Mouse (Mus musculus) hindbrain, embryonic 11.5 days (tissue): ENCODE measurements at regions not wholly inside any gene's neighbourhood (a gene's known extent, or its start where the extent isn't known, plus 50 kb on each side); places are given as distances from the start of the nearest gene placed in this dataset.

Experiments used
- ATAC-seq: fragments of 200-750 bp; cut with Nextera tagmentation; 2 replicates; pipeline ENCODE4 v1.8.0; 2017; ENCODE audit warnings: mild to moderate bottlenecking, moderate TSS enrichment, moderate library complexity; ENCODE audit not compliant: low FRiP score
- DNase-seq: peaks from one replicate; pipeline ENCODE4 v3.0.0-alpha.2; 2015; ENCODE audit warnings: low spot score
- H3K27ac ChIP-seq: fragments of 300-500 bp; sonication (generic); 2 replicates; pipeline ENCODE4 v1.5.1; 2014; ENCODE audit warnings: mild to moderate bottlenecking, low read depth, low read length
- H3K27me3 ChIP-seq: fragments of 300-500 bp; sonication (generic); 2 replicates; pipeline ENCODE4 v1.6.1; 2014; ENCODE audit warnings: mild to moderate bottlenecking, low read length, moderate library complexity, mixed read lengths; ENCODE audit not compliant: control insufficient read depth, insufficient read depth
- H3K36me3 ChIP-seq: fragments of 300-500 bp; sonication (generic); 2 replicates; pipeline ENCODE4 v1.6.1; 2014; ENCODE audit warnings: mild to moderate bottlenecking, low read length, moderate library complexity, mixed read lengths; ENCODE audit not compliant: control insufficient read depth, insufficient read depth
- H3K4me1 ChIP-seq: fragments of 300-500 bp; sonication (generic); replicated peaks from 2 replicates; pipeline ENCODE4 v1.6.1; 2014; ENCODE audit warnings: low read length, mixed read lengths; ENCODE audit not compliant: control insufficient read depth, insufficient read depth
- H3K4me2 ChIP-seq: fragments of 300-500 bp; sonication (generic); replicated peaks from 2 replicates; pipeline ENCODE4 v1.6.1; 2014; ENCODE audit warnings: mild to moderate bottlenecking, low read depth, low read length
- H3K4me3 ChIP-seq: fragments of 300-500 bp; sonication (generic); 2 replicates; pipeline ENCODE4 v1.5.1; 2014; ENCODE audit warnings: low read depth, low read length
- H3K9ac ChIP-seq: fragments of 300-500 bp; sonication (generic); 2 replicates; pipeline ENCODE4 v1.6.1; 2014; ENCODE audit warnings: low read depth, low read length
- H3K9me3 ChIP-seq: fragments of 300-500 bp; sonication (generic); 2 replicates; pipeline ENCODE4 v1.6.1; 2016; ENCODE audit warnings: low read length; ENCODE audit not compliant: control insufficient read depth
- WGBS: fragments of 180-500 bp; shearing (Covaris S2); extraction: QIAGEN DNeasy Blood & Tissue Kit; methylation state at CpG from one replicate; pipeline ENCODE4 v1.1.7; 2014; 5-methylcytosine and 5-hydroxymethylcytosine counted together

DNA sequence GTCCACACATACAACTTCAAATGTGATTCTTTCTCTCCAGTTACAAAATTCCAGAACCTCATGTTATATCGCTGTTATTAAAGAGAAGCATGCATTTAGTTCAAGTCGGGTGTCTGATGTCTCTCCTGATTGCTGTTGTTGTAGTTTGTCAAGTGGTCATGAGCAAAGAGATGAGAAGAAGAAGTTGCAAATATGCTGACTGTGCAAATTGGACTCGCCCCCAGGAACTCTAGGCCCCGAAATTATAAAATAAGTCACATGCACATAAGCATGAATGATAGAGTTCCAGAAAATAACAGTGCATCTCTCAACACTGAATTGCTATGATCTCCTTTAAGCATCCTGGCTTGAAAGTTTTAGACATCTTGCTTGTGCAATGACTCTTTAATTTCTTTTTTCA lies 53.3 kb downstream of the Kif2b start:
- Histone ChIP-seq H3K27ac (no peak overlapping the region), H3K27me3 (no peaks in the 10 kb centered on the region), H3K4me2 (no peak overlapping the region), H3K36me3 (no peaks in the 10 kb centered on the region), H3K9ac (no peak overlapping the region), H3K9me3 (no peaks in the 10 kb centered on the region), H3K4me3 (no peak overlapping the region), H3K4me1 (no peaks in the 10 kb centered on the region)
- DNase-seq (no peak), ATAC-seq (no peak)
- WGBS = 88% methylated on average over 4 of the region's 4 CpGs

DNA sequence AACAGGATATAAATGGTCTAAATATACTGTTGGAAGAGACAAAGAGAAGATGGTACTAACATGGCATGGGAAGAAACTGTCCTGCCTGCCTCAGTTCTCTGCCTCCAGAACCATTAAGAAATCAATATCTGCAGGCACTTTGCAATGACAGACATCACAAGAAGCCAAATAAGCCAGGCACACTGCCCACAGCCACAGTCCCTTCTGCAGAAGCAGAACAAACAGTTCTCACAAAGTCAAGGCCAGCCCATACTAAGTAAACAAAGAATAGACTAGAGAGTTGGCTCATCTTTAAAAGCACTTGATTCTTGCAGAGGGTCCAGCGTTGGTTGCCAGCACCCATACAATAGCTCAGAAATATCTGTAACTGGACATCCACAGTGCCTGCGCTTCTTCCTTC lies 98.1 kb downstream of the Kif2b start:
- no peaks in the 10 kb centered on the region for H3K27me3 ChIP-seq
- H3K4me1 ChIP-seq = no peaks in the 10 kb centered on the region
- H3K27ac ChIP-seq = no peak overlapping the region
- no peak overlapping the region for H3K4me2 ChIP-seq
- H3K9me3 ChIP-seq = no peaks in the 10 kb centered on the region
- WGBS = 84% methylated on average over 2 of the region's 2 CpGs
- no peak overlapping the region for H3K9ac ChIP-seq
- H3K36me3 ChIP-seq = no peaks in the 10 kb centered on the region
- DNase-seq = no peak
- H3K4me3 ChIP-seq = no peak overlapping the region
- ATAC-seq = no peak

DNA sequence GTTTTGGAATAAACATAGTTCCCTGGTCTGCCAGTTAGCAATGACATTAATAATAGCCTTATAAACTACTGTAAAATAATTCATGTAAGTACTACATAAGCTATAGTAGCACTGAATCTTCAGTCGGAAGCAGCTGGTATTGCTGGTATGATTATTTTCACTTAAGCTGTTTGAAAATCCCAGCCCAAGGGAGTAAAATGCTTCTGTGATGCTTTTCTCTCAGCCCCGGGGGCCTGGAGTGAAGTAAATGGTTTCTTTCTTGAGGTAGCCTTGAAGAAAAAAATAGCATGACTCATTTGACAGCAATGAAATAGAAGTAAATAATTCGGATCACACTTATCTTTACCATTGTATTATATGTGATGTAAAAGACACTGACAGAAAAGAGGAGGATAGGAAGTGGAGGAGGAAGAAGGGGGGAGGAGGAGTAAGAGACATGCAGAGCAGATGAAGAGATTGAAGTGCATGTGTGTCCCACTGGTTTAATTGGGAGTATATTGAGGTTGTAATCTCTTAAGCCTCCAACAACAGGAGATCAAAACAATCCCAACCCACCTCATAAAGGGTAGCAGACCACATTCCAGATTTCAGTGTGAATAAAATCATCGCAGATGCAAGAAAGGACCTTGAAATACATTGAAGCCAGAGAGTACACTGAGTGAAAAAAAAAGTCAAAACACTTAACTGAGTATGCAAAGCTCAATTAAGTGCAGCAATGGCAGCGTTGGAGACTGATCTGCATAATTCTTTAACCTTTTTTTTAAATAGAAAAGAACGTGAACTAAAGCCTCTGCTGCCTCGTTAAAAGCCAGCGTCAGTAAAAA lies 113.6 kb downstream of the Kif2b start:
- ATAC-seq = no peak
- H3K27me3 ChIP-seq = no peaks in the 10 kb centered on the region
- H3K4me2 ChIP-seq = no peak overlapping the region
- no peaks in the 10 kb centered on the region for H3K9me3 ChIP-seq
- no peaks in the 10 kb centered on the region for H3K36me3 ChIP-seq
- 71% methylated on average over 8 of the region's 8 CpGs for WGBS
- DNase-seq = no peak
- H3K4me1 ChIP-seq = no peaks in the 10 kb centered on the region
- H3K9ac ChIP-seq = no peak overlapping the region
- no peak overlapping the region for H3K4me3 ChIP-seq
- no peak overlapping the region for H3K27ac ChIP-seq

DNA sequence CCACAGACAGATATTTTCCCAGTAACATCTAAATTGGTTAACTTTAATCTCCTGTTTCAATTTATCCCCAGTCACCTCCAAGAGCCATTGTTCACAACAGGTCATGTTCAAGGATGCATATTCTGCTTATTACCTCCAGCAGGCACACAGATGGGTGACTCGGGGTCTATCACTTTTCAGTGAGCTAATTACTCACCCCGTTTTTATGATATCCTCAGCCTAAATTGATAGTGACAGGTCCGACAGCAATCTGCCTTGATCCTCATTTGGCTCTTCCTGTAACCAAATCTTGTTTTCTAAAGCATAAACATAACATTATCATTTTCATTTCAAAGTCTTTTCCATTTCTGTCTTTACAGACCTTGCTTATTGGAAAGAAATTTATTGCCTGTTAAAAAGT lies 115.4 kb downstream of the Kif2b start:
- H3K27ac ChIP-seq = no peak overlapping the region
- H3K9me3 ChIP-seq = no peaks in the 10 kb centered on the region
- DNase-seq = no peak
- no peaks in the 10 kb centered on the region for H3K36me3 ChIP-seq
- no peak overlapping the region for H3K4me3 ChIP-seq
- WGBS = 78% methylated on average over 3 of the region's 3 CpGs
- no peak overlapping the region for H3K4me2 ChIP-seq
- ATAC-seq = no peak
- no peaks in the 10 kb centered on the region for H3K4me1 ChIP-seq
- no peak overlapping the region for H3K9ac ChIP-seq
- H3K27me3 ChIP-seq = no peaks in the 10 kb centered on the region

DNA sequence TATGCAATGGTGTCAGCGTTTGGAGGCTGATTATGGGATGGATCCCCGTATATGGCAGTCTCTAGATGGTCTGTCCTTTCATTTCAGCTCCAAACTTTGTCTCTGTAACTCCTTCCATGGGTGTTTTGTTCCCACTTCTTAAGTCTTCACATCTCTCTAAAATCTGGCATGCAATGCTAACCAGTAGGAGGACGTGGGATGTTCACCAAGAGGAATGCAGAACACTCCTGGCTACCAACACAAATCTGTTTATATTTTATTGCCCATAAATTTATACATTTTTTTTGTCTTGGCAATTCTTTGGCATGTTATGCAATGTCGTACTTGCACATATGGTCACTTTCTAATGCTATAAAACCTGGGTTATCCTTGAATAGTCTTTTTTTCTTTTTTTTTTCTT lies 135.0 kb downstream of the Kif2b start:
- ATAC-seq (no peak), DNase-seq (no peak)
- H3K27ac ChIP-seq = no peak overlapping the region
- no peaks in the 10 kb centered on the region for H3K9me3 ChIP-seq
- H3K9ac ChIP-seq = no peak overlapping the region
- H3K36me3 ChIP-seq = no peaks in the 10 kb centered on the region
- H3K4me1 ChIP-seq = no peaks in the 10 kb centered on the region
- H3K27me3 ChIP-seq = no peaks in the 10 kb centered on the region
- no peak overlapping the region for H3K4me2 ChIP-seq
- no peak overlapping the region for H3K4me3 ChIP-seq
- WGBS = 92% methylated on average over 4 of the region's 4 CpGs

DNA sequence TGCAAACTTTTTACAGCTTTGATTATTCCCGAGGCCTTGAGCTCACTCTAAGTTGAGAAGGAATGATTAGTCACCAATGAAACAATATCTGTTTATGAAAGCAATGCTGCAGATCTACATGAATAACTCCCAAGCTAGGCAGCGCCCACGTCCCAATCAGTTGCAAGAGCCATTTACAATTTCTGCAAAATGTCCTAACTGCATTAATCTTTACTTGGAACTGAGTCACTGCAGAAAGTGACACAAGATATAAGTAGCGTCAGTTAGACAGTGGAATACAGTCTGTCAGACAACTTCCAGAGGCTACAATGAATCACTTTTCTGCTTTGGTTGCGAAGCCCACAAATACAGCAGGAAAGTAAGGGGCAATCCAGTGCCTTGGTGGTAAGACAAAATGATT lies 145.2 kb downstream of the Kif2b start:
- H3K4me2 ChIP-seq = no peak overlapping the region
- 93% methylated on average over 5 of the region's 5 CpGs for WGBS
- no peak overlapping the region for H3K9ac ChIP-seq
- H3K27ac ChIP-seq = no peak overlapping the region
- no peaks in the 10 kb centered on the region for H3K9me3 ChIP-seq
- DNase-seq (no peak), ATAC-seq (no peak)
- no peaks in the 10 kb centered on the region for H3K36me3 ChIP-seq
- no peaks in the 10 kb centered on the region for H3K4me1 ChIP-seq
- no peak overlapping the region for H3K4me3 ChIP-seq
- no peaks in the 10 kb centered on the region for H3K27me3 ChIP-seq

DNA sequence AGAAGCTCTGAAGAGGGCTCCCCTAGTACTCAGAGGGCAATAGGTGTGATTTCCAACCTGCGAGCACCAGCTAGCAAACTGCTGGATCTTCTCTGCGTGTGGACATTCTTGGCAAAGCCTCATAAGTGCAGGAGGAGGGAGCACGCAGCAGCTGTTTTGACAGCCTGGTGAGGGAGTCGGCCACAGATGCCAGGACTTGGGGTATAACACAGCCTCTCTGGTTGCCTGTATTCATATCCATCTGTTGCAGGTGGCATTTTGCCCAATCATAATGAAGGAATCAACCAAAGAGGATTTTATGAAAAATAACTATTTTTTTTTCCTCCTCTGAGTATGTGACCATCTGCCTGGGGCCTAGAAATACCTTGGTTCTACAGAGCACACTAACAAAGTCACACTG lies 150.6 kb downstream of the Kif2b start:
- Histone ChIP-seq H3K4me2 (no peak overlapping the region), H3K27ac (no peak overlapping the region), H3K4me1 (no peaks in the 10 kb centered on the region), H3K27me3 (no peaks in the 10 kb centered on the region), H3K9ac (no peak overlapping the region), H3K4me3 (no peak overlapping the region), H3K9me3 (no peaks in the 10 kb centered on the region), H3K36me3 (no peaks in the 10 kb centered on the region)
- ATAC-seq = no peak
- no peak for DNase-seq
- 82% methylated on average over 4 of the region's 4 CpGs for WGBS

DNA sequence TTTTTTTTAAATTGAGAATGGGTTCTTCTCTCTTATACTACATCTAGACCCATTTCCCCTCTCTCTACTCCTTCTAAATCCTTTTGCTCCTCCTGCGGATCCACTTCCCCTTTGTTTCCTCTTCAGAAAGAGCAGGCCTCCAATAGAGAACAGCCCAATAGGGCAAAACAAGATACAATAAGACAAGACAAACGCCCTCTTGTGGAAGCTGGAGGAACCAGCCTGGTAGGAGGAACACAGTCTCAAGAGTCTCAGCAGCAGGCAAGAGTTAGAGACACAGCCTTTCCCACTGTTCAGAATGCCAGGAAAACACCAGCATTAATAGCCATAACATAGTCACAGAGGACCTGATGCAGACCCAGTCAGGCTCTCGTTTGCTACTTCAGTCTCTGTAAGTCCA lies 190.2 kb downstream of the Kif2b start:
- no peak for ATAC-seq
- Histone ChIP-seq H3K36me3 (no peaks in the 10 kb centered on the region), H3K9ac (no peak overlapping the region), H3K27me3 (no peaks in the 10 kb centered on the region), H3K27ac (no peak overlapping the region), H3K4me2 (no peak overlapping the region), H3K4me1 (no peaks in the 10 kb centered on the region), H3K9me3 (no peaks in the 10 kb centered on the region), H3K4me3 (no peak overlapping the region)
- DNase-seq = peak; percentile 5
- 47% methylated on average over 3 of the region's 3 CpGs for WGBS

DNA sequence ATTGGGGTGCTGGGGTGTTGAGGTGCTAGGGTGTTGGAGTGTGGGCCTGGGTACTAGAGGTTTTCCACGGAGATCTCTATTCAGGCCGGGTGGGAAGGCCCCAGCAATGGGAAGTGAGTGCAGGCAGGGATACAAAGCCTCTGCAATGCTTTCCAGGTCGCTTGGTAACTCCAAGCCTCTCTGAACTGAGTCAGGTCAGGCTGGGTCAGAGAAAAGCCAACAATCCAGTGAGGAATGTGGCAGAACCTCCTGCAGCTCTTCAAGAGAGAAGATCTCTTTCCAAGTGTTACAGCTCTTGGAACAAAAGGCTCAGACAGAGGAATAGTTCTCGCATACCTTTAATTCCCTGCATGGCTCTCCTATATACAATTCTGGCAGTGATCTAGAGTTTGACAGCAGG lies 220.3 kb downstream of the Kif2b start:
- WGBS = 13% methylated on average over 4 of the region's 4 CpGs
- ATAC-seq (no peak), DNase-seq (peak; percentile 7)
- no peaks in the 10 kb centered on the region for H3K9me3 ChIP-seq
- no peaks in the 10 kb centered on the region for H3K36me3 ChIP-seq
- no peak overlapping the region for H3K4me2 ChIP-seq
- H3K27ac ChIP-seq = no peak overlapping the region
- H3K27me3 ChIP-seq = no peaks in the 10 kb centered on the region
- H3K4me3 ChIP-seq = no peak overlapping the region
- no peaks in the 10 kb centered on the region for H3K4me1 ChIP-seq
- H3K9ac ChIP-seq = no peak overlapping the region
